Mouse (Mus musculus) lung, postnatal 0 days (tissue): ENCODE results near the gene Slc1a3.

Source experiments
- CTCF ChIP-seq: IDR thresholded peaks from 2 replicates; pipeline ENCODE4 v1.5.1; 2016; ENCODE audit warnings: antibody characterized with exemption, mild to moderate bottlenecking
- EP300 ChIP-seq: IDR thresholded peaks from 2 replicates; pipeline ENCODE4 v1.6.1; 2016; ENCODE audit warnings: antibody characterized with exemption, mild to moderate bottlenecking, control low read depth

GRCm38 (mm10) chr15:8589503-8590116, 121.0 kb downstream of the Slc1a3 start:
- no peak for TF ChIP-seq EP300
- peak; percentile 89 for TF ChIP-seq CTCF
